Mouse (Mus musculus) embryonic facial prominence, embryonic 10.5 days (tissue): ENCODE data around the gene Ubqln4. TPM values are rescaled to one million over a fixed set of nuclear protein-coding genes. Genes with fewer than 3 reads are reported as not detected.

ENCODE experiments used
- DNase-seq: peaks from one replicate; pipeline ENCODE4 v3.0.0-alpha.2; 2017; ENCODE audit warnings: low spot score
- H3K27ac ChIP-seq: fragments of 300-500 bp; sonication (generic); replicated peaks from 2 replicates; pipeline ENCODE4 v1.5.1; 2016; ENCODE audit warnings: mild to moderate bottlenecking
- H3K27me3 ChIP-seq: fragments of 300-500 bp; sonication (generic); replicated peaks from 2 replicates; pipeline ENCODE4 v1.6.1; 2016; ENCODE audit warnings: low read depth, mild to moderate bottlenecking; ENCODE audit not compliant: poor library complexity, severe bottlenecking
- H3K36me3 ChIP-seq: fragments of 300-500 bp; sonication (generic); replicated peaks from 2 replicates; pipeline ENCODE4 v1.6.1; 2016; ENCODE audit warnings: mild to moderate bottlenecking, moderate library complexity
- H3K4me1 ChIP-seq: fragments of 300-500 bp; sonication (generic); 2 replicates; pipeline ENCODE4 v1.6.1; 2016
- H3K4me3 ChIP-seq: fragments of 300-500 bp; sonication (generic); 2 replicates; pipeline ENCODE4 v1.5.1; 2016; ENCODE audit warnings: mild to moderate bottlenecking, moderate library complexity
- H3K9me3 ChIP-seq: fragments of 300-500 bp; sonication (generic); 2 replicates; pipeline ENCODE4 v1.6.1; 2016; ENCODE audit warnings: mild to moderate bottlenecking
- WGBS: fragments of 180-500 bp; shearing (Covaris S2); methylation state at CpG from one replicate; pipeline ENCODE4 v1.1.7; 2016; 5-methylcytosine and 5-hydroxymethylcytosine counted together
- polyA plus RNA-seq: library from polyadenylated mRNA; unstranded; fragments of >200 nt; fragmentation: Nextera tagmentation; extraction: Ambion mirVana; gene quantifications from 2 replicates; pipeline ENCODE4 v1.2.1, GENCODE M21; 2016

The Ubqln4 gene
- polyA plus RNA-seq, 1 experiment from 2014 or later = 68.6 TPM

DNA sequence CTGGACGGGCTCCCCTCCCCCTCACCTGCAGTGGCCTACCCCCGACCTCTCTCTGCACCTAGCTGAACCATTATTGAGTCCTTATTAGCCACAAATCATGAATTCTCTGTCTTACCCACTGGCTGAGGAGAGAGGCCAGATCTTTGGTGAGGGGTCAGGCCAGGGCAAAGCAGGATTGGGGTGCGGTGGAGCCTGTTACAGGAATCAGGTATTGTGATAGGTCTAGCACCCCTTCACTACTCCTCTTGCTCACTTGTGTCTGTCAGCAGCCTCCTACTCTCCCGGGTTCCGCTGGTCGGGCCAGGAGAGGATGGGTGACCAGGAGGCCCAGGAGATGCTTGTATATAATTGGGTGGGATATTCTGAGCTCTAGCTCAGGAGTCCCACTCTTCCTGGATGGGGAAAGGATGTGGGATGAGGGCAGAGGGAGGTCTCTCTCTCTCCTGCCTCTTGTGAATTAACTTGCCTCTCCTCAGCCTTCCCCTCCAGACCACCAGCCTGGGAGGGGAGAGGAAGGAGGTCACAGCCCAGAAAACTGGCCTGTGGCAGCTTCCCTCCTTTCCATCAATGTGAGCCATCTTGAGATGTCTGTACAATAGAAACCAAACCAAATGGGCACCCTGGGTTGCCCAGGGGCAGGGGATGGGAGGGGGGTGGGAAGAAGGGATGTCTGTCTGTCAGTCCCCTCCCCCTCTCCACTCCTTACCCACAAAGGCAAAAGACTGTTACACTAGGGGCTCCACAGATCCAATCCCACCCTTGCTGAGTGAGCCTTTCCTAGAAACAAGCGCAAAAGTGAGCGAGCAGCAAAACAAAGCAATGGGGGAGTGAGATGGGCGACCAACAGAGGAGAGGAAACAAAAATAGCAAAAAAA lies 15.1 kb upstream of the Ubqln4 start:
- WGBS = 21% methylated on average over 9 of the region's 9 CpGs
- Histone ChIP-seq H3K27me3 (no peaks in the 10 kb centered on the region), H3K36me3 (peaks cover 80% of the 10 kb centered on the region), H3K9me3 (no peaks in the 10 kb centered on the region), H3K27ac (peak overlapping the region; percentile 66), H3K4me3 (peak overlapping the region; percentile 82), H3K4me1 (peaks cover 92% of the 10 kb centered on the region)
- no peak for DNase-seq

DNA sequence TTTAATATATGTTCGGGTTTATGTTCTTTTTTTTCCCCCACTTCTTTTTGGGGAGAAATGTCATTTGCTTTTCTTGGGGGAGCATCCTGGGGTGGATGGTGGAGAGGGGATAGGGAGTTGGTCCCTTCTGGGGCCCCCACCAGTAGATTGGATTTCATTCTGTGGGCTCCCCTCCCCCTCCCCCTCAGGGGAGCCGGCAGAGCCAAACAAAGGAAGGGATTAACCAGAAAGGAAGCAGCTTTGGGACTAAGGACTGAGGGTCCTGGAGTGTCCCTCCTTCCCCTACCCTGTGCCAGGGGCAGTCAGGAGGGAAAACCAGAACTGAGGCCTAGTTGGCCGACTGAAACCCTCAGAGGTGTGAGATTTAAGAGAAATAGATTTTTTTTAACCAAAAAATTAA lies 14.2 kb upstream of the Ubqln4 start:
- Histone ChIP-seq H3K36me3 (peaks cover 78% of the 10 kb centered on the region), H3K4me1 (peaks cover 88% of the 10 kb centered on the region), H3K9me3 (no peaks in the 10 kb centered on the region), H3K4me3 (peak overlapping the region; percentile 41), H3K27ac (peak overlapping the region; percentile 75), H3K27me3 (no peaks in the 10 kb centered on the region)
- DNase-seq = peak; percentile 71
- WGBS = 2% methylated on average over 3 of the region's 3 CpGs

DNA sequence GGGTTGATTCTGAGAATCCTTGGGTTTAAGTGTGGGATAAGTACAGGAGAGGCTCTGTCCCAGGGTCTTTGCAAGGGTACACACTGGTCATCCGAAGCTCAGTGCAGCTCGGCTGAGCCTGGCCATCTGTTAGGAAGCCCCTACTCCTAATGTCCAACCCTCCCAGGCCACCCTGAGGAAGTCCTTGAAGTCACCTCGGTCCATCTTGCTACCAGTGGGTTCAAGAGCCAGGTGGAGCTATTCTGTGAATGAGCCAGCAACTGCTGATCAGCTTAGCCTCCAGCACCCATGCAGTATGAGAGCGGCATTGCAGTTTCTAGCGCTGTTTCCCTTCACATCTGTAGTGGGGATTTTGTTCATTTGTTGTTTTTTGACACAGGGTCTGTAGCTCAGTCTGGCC lies 13.5 kb upstream of the Ubqln4 start:
- DNase-seq = peak; percentile 13
- peaks cover 88% of the 10 kb centered on the region for H3K4me1 ChIP-seq
- peak overlapping the region; percentile 75 for H3K27ac ChIP-seq
- H3K36me3 ChIP-seq = peaks cover 71% of the 10 kb centered on the region
- H3K9me3 ChIP-seq = no peaks in the 10 kb centered on the region
- WGBS = 52% methylated on average over 5 of the region's 5 CpGs
- H3K27me3 ChIP-seq = no peaks in the 10 kb centered on the region
- H3K4me3 ChIP-seq = peak overlapping the region; percentile 27; the same call in 1 of the 2 replicates

DNA sequence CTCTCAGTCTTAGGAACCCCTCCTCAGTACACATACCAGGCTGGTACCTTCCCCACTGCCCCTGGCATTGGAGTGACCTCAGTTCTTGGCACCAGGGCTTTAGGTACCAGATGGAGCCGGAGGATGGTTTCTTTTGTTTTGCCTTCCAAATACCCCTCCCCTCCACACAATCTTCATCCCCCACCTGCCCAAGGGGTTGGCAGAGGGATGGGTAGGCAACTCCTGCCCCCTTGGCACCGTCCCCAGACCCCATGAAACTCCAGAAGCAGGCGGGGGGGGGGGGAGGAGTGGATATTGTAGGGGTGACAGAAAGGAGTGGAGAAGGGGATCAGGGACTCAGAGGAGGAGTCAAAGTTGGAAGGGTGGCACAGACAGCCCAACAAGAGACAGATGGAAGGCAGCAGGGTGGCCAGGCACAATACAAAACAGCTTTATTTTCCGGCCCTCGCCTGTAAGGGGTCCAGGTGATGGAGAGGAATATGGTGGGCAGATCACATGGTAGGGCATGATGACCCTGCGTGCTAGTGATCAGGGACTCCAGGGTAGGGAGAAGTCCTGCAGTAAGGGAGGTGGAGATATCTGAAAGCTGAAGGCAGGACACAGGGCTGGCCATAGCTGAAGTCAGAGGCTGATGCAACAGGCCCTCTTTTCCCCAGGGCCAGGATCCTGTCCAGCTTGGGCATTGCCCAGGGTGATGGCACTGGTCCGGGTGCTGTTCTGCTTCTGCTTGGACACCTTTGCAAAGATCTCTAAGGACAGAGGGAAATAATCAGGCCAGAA lies 11.7 kb upstream of the Ubqln4 start:
- no peaks in the 10 kb centered on the region for H3K9me3 ChIP-seq
- peaks cover 54% of the 10 kb centered on the region for H3K36me3 ChIP-seq
- peak overlapping the region; percentile 15; the same call in 1 of the 2 replicates for H3K27ac ChIP-seq
- H3K4me1 ChIP-seq = peaks cover 76% of the 10 kb centered on the region
- WGBS = 79% methylated on average over 7 of the region's 7 CpGs
- H3K4me3 ChIP-seq = no peak overlapping the region
- peak; percentile 19 for DNase-seq
- H3K27me3 ChIP-seq = no peaks in the 10 kb centered on the region

DNA sequence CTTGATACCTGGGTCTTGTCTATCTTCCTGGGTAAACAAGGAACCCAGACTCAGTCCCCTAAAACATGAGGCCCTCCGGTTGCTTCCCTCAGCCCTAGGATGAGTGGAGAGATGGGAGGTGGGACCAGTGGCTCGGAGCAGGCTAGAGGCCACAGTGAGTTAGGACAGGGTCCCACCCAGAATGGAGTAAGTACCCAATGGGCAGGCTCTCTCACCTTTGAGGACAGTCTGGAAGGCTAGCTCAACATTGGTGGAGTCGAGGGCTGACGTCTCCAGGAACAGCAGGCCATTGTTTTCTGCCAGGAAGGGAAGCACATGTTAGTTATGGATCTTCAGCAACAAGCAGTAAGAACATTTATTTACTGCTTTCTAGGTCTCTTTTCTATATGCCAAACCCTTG lies 11.1 kb upstream of the Ubqln4 start:
- Histone ChIP-seq H3K9me3 (no peaks in the 10 kb centered on the region), H3K27me3 (no peaks in the 10 kb centered on the region), H3K36me3 (peaks cover 47% of the 10 kb centered on the region), H3K4me1 (peaks cover 69% of the 10 kb centered on the region), H3K27ac (no peak overlapping the region), H3K4me3 (no peak overlapping the region)
- peak; percentile 10 for DNase-seq
- 47% methylated on average over 4 of the region's 4 CpGs for WGBS

DNA sequence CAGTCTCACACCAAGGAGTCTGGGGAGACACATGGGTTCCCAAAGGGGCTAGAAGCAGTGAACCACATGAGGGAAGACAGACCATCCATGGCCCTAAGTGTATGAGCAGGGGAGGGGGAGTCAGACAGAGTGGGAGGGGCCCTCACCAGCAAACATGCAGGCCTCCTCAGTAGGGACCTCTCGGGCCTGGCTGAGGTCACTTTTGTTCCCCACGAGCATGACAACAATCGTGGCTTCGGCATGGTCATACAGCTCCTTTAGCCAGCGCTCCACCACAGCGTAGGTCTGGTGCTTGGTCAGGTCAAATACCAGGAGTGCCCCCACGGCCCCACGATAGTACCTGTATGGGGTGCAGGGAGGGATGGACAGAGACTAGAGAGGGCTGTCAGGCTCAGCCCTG lies 10.4 kb upstream of the Ubqln4 start:
- H3K36me3 ChIP-seq = peaks cover 40% of the 10 kb centered on the region
- no peaks in the 10 kb centered on the region for H3K9me3 ChIP-seq
- 83% methylated on average over 8 of the region's 8 CpGs for WGBS
- H3K4me3 ChIP-seq = no peak overlapping the region
- peaks cover 66% of the 10 kb centered on the region for H3K4me1 ChIP-seq
- H3K27me3 ChIP-seq = no peaks in the 10 kb centered on the region
- DNase-seq = peak; percentile 8
- no peak overlapping the region for H3K27ac ChIP-seq

DNA sequence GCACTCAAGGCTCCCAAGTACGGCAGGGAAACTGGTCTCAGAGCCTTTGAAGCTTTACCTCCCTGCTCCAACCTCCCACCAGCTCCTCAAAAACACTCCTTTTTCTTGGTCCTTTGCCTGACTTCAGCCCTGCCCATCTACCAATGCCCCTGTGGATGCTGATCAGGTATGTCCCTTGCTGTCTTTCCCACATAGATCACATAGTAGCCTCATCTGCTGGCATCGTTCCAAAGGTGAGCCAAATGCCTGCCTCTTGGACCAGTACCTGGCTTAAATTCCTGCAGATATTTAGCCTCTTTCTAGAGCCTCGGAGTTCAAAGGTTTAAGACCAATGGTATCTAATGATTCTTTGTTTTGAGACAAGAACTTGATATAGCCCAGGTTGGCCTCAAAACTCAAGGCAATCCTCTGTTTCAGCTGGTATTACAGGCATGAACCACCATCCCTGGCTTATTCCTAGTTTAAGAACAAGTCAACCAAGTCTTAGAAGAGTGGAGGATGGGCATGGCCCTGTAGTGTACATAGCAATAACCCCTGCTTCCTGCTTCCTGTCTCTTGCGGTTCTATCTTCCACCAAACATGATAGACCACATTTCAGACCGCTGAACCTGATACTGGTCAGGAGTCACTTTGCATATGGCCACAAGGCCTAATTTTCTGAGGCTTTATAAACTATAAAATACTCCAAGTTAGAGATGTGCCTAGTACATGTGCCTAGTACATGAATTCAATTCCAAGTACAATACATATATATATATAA lies 9.7 kb upstream of the Ubqln4 start:
- Histone ChIP-seq H3K4me1 (peaks cover 64% of the 10 kb centered on the region), H3K27me3 (no peaks in the 10 kb centered on the region), H3K36me3 (peaks cover 33% of the 10 kb centered on the region), H3K27ac (no peak overlapping the region), H3K4me3 (0 out of 2 replicates have a peak overlapping the region, but pooled peaks have one; percentile 3), H3K9me3 (no peaks in the 10 kb centered on the region)
- DNase-seq = peak; percentile 7
- 70% methylated on average over 5 of the region's 5 CpGs for WGBS

DNA sequence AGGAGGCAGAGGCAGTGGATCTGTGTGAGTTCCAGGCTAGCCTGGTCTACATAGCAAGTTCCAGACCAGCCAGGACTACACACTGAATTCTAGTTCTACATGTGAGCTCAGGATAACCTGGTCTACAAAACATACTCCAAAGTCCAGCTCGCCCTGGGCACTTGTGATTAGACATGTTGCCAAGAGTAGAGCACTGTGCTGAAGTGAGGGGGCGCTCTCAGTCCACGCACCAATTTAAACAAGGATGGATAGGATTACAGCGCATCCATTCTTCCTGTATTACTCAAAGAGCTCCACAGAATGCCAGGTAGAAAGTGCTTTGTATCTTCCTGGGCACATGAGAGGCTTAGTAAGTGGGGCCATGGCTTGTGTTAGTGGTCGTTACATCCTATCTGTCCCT lies 9.0 kb upstream of the Ubqln4 start:
- DNase-seq = no peak

DNA sequence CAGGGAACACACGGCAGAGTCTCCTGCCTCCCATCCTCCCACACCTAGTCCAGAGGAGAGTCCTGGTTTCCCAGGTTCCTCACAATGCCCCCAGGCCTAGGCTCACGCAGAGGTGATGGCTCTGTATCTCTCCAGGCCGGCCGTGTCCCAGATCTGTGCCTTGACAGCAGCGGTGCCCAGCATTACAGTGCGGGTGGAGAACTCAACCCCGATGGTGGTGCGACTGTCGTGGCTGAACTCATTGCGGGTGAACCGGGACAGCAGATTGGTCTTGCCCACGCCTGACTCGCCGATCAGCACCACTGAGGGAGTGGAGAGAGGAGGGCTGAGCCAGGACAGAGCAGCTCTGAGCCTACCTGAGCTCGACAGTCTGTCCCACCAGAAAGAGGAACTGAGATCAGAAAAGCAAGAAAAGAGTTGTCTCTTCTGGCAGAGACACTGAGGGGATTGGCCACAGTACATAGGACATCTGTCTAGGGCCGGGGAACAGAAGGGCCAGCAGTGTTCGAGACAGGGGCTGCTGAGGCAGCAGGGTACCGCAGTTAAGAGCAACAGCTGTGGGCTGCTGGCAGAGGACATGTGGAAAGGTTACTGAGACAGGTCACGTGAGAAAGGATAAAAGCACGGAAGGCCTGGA lies 8.5 kb upstream of the Ubqln4 start:
- Histone ChIP-seq H3K36me3 (peaks cover 30% of the 10 kb centered on the region), H3K27me3 (no peaks in the 10 kb centered on the region), H3K4me1 (peaks cover 55% of the 10 kb centered on the region), H3K27ac (0 out of 2 replicates have a peak overlapping the region, but pooled peaks have one; percentile 24), H3K4me3 (peak overlapping the region; percentile 17; the same call in 1 of the 2 replicates), H3K9me3 (no peaks in the 10 kb centered on the region)
- 67% methylated on average over 20 of the region's 20 CpGs for WGBS
- no peak for DNase-seq

More for the DNA sequence above, 9.0 kb upstream of the Ubqln4 start:
- no peaks in the 10 kb centered on the region for H3K9me3 ChIP-seq
- WGBS = 39% methylated on average over 5 of the region's 5 CpGs
- 0 out of 2 replicates have a peak overlapping the region, but pooled peaks have one; percentile 17 for H3K4me3 ChIP-seq
- H3K27ac ChIP-seq = 0 out of 2 replicates have a peak overlapping the region, but pooled peaks have one; percentile 24
- peaks cover 58% of the 10 kb centered on the region for H3K4me1 ChIP-seq
- H3K27me3 ChIP-seq = no peaks in the 10 kb centered on the region
- peaks cover 29% of the 10 kb centered on the region for H3K36me3 ChIP-seq

DNA sequence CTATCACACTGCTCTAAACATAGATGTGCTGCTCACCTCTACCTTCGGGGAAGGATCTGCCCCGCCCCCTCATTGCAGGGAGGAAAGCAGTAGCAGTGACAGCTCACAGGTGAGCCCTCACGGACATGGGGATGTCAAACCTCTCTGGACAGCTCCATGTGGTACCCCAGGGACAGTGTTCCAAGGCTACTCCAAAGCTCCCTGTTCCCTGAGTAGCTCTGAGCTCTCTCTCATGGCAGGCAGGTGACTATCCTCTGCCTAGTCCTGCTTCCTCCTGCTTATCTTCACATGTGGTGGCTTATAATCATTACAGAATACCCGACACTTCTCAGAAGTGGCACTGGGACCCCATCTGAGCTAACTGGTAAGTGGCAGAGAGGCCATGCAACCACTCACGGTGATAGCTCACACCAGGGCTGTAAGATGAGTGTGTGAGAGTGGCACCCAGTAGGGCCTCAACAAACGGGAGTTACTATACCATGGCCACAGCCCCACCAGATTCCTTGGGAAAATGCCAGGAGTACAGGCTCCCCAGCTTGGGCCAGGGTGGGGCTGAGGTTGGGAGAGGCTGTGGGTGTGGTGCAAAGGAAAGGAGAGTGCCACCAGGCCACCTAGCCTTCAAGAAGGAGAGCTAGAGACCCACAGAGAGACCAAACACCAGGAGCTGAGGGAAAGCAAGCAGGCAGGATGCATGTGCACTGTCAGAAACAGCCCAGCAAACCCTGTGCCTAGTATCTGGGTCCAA lies 6.7 kb upstream of the Ubqln4 start:
- no peaks in the 10 kb centered on the region for H3K9me3 ChIP-seq
- no peak overlapping the region for H3K4me3 ChIP-seq
- no peaks in the 10 kb centered on the region for H3K27me3 ChIP-seq
- peaks cover 12% of the 10 kb centered on the region for H3K36me3 ChIP-seq
- H3K4me1 ChIP-seq = peaks cover 46% of the 10 kb centered on the region
- no peak for DNase-seq
- WGBS = 79% methylated on average over 6 of the region's 6 CpGs
- no peak overlapping the region for H3K27ac ChIP-seq

DNA sequence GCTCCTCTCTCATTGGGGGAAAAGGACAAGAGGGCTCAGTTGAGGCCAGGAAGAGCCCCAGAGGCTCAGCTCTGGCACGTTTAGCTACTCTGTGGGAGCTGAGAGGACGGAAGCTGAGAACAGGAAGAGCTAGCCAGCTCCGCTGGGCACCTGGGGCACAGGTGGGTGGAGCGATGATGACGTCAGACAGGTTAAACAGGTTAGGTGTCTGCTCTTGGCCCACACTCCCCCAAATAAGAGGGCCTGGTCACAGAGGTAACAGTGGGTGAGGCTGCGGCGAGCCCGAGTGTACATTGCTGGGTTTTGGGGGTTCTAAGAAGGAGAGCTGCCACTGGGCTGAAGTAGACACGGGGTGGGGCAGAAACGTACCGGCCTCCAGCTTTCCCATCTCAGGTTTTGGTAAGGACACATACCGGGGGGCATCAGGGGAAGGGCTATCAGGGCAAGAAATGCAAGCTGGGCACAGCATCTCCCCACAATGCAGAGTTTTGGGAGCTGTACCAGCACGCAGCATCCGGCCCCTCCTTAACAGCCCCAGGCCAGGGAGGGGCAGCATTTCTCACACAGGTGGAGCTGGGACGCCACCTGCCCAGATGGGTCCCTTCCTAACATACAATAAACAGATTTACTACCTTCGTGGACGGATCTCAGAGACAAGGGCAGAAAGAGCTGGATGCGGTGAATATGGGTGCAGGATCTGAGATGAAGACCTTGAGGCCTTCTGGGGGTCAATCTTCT lies 5.2 kb upstream of the Ubqln4 start, which contains the start of gene Rab25:
Rab25 (minus strand) TSS at position 121 of the 738 bp plus-strand sequence.
- Histone ChIP-seq H3K4me3 (peak within 1 kb of the TSS; percentile 38), H3K9me3 (no peaks in the 10 kb centered on the region), H3K27ac (peak within 1 kb of the TSS; percentile 58), H3K27me3 (no peaks in the 10 kb centered on the region), H3K4me1 (peaks cover 42% of the 10 kb centered on the region), H3K36me3 (peaks cover 9% of the 10 kb centered on the region)
- 45% methylated on average over 18 of the region's 18 CpGs for WGBS
- peak; percentile 31 for DNase-seq
